Mouse (Mus musculus) brain, embryonic 14.5 days (tissue): ENCODE data around the gene Ltk.

ENCODE experiments used
- CTCF ChIP-seq: fragments of 200-500 bp; IDR thresholded peaks from 2 replicates; pipeline ENCODE4 v1.5.1; 2012; ENCODE audit warnings: inconsistent platforms, mild to moderate bottlenecking, moderate library complexity, borderline replicate concordance; ENCODE audit not compliant: insufficient read depth, insufficient read length; ENCODE audit errors: extremely low read depth
- POLR2A ChIP-seq: fragments of 200-500 bp; IDR thresholded peaks from 2 replicates; pipeline ENCODE4 v1.6.1; 2012; ENCODE audit warnings: mild to moderate bottlenecking, inconsistent platforms, borderline replicate concordance; ENCODE audit not compliant: poor library complexity, insufficient read depth, insufficient read length, severe bottlenecking; ENCODE audit errors: extremely low read depth

- TF ChIP-seq POLR2A = no peak
- no peak for TF ChIP-seq CTCF
Measured at GRCm38 (mm10) chr2:119803618-119804274, 43.5 kb upstream of the Ltk start.
